Mouse (Mus musculus): Measurements from ENCODE around the gene Chst3. TPM values are rescaled to one million over a fixed set of nuclear protein-coding genes. Genes with fewer than 3 reads are reported as not detected.
A peak's percentile ranks its signal among the peaks of the same experiment; 100 is the strongest.
"Not testable (repeated sequence)": the region's sequence is repeated elsewhere in the genome, so short reads cannot be mapped to it uniquely, and the experiment has no call there.

Gene Chst3
- total RNA-seq, 2 experiments from 2014 or later, result 3.8 to 4.3 TPM

DNA sequence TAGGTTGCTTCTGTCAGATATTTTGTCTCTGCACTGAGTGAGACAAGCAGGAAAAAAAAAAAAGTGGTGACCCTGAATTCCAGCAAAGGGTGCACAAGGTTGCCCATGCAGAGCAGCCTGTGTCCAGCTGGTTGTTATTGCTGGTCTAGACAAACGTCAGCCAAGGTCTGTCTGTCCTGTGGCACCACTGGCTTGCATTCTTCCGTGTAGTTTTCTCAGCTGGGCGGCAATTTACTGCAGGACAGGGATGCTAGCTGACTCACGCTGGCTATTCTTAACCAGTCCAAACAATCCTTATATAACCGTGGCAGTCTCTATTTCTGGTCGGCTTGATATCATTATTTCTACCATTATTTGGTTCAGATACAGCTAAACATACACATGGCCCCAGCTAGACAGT is 18.1 kb downstream of the Chst3 start:
- no peak for DNase-seq (ENCODE audit: low spot score in 2 of 2)

DNA sequence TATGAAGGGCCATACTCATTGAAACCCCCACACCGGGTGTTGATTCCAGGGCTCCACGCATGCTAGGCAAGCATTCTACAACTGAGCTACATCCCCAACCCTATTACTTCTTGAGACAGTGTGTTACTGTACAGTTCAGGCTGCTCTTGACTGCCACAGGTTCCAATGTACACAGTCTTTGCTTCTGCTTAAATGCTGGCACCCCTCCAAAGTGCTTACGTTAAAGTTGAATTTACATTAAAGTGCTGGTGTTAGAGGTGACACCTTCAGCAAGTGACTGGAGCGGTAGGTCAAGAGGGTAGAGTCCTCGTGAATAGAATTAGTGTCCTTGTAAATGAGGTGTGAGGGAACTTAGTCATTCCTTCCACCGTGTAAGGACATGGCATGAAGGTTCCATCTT is 19.7 kb downstream of the Chst3 start:
- DNase-seq (ENCODE audit: low spot score in 2 of 2), result no peak

DNA sequence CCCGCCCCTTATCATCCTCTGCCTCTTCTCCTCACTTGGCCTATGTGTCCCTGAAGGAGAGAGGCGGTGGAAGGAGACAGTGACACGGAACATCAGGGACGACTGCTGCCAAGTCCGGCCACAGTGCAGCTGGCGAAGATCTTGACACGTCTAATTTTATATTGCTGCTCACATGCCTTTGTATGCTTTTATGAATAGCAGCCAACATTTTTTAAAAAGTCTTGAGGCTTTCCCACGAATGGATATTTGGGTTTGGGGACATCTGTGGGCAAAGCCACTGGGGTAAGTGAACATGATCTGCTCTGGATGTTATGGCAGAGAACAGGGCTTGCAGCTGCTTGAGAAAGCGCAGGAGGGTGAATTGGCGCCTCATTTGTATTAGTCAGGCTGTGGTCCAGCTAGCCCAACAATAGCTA is 21.6 kb downstream of the Chst3 start:
- DNase-seq (ENCODE audit: low spot score in 2 of 2), result peak in 1 of 2 experiments; percentile 41

DNA sequence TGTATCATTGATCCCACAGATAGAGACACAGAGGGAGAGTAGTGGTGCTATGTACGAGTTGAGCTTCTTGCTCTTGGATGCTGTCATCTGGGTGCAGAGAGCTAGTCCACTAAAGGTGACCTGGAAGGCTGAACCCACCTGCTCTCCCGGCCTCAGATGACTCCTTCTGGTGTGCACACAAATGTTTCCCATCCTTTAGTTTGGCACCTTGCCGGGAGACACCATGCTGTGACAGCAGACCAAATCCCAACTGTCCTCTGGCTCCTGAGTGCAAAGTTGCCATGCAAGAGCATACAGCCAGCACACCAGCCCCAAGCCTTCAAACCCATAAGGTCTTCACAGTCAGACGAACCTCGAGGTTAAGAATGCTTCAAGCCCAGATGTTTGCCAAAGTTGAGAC is 22.1 kb downstream of the Chst3 start:
- peak in 1 of 2 experiments; percentile 25 for DNase-seq (ENCODE audit: low spot score in 2 of 2)

DNA sequence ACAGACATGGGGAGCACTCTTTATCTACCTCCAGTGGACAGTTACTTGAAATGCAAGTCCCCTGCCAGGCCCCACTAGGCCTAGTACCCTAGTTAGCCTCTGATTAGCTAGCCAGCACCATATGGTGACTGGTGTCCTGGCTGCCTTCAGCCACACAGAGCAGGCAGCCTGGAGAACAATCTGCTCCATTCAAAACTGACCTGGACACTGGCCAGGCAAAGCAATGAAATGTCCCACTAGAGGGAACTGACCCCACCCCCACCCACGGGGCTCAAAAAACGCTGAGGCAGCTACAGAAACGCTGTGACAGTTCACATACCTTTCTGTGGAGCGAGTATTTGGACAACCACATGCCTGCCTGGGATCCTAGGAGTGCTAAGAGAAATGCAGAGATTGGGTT is 24.0 kb downstream of the Chst3 start:
- peak; percentile 56 to 75 for DNase-seq (ENCODE audit: low spot score in 2 of 2)

DNA sequence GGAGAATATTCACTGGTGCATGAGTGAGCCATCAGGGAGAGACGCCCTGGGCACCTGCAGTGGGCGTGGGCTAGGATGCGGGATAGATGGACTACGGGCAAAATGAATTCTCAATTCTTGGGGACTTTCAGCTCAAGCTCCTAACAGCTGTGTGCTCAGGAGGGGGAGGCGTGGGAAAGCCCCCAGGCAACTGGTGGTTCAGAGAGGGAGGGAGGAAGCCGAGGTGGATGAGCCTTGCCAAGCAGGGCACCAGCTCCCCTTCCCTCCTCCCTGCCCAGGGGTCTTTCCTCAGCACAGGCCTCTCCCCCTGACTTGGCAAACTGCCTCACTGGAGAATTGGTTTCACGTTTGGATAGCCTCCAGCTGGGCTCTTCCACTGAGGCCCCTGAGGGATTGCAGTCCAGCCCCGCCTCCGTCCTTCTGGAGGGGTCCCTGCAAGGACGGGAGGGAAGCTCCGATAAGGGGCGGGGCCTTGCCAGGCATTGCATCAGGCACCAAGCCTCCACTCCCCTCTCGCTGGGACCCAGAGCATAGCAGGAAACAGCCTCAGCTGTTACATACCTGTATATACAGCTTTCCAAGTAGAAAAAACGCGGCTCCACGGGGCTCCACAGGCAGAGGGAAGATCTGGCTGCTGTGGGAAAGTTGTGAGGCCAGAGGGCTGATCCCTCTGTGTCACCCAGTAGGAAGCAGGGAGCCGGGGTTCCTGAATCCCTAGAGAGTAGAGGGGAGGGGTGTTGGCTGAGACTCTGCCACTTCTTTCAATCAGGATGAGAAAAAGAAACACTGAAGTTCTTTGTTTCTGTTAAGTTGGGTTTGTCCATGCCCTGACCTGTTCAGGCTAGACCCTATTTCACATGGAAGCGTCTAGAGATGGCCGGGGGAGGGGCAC is 25.3 kb downstream of the Chst3 start:
- peak; percentile 33 to 70 for DNase-seq (ENCODE audit: low spot score in 2 of 2)

DNA sequence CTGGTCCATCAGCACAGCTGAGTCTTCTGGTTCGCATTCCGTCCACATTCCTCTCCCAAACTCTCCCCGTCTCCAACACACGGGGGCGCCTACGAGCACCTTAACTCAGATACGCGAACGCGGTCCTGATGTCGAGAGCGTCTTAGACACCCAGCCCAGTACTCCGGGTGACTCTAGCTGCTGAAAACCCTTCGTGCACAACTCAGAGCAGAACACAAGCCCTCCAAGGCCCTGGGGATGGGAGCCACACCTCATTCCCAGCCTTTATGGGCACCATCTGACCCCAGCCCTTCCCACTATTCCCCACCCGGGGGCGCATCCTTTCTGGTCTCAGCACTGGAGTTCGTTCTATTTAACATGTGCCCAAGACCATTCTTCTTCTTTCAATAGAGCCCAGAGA is 27.3 kb downstream of the Chst3 start:
- DNase-seq (ENCODE audit: low spot score in 2 of 2), result peak; percentile 46 to 78

DNA sequence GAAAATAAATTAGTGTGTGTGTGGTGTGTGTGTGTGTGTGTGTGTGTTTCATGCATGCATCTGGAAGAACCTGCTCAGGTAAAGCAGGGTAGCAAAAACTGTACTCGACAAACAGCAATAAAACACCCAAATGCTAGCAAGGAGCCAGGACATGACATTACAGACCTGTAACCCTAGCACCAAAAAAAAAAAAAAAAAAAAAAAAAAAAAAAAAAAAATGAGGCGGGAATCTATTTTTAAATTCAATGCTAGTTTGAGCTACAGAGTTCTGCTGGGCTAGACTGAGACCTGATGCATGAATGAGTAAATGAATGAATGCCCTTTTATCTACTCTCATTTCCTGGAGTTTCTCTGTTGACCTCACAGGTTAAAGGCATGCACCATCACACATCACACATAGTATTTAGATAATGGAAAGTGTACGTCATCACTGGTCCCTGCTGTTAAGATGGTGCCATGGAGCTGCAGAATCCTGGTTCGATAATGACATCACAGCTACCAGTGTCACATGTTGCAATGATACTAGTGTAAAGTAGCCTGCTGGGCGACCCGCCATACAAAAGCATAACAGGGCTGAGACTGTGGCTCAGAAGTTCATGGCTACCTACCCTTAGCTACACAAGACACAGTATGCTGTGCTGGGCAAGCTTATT is 29.4 kb downstream of the Chst3 start:
- no peak for DNase-seq (ENCODE audit: low spot score in 2 of 2)

DNA sequence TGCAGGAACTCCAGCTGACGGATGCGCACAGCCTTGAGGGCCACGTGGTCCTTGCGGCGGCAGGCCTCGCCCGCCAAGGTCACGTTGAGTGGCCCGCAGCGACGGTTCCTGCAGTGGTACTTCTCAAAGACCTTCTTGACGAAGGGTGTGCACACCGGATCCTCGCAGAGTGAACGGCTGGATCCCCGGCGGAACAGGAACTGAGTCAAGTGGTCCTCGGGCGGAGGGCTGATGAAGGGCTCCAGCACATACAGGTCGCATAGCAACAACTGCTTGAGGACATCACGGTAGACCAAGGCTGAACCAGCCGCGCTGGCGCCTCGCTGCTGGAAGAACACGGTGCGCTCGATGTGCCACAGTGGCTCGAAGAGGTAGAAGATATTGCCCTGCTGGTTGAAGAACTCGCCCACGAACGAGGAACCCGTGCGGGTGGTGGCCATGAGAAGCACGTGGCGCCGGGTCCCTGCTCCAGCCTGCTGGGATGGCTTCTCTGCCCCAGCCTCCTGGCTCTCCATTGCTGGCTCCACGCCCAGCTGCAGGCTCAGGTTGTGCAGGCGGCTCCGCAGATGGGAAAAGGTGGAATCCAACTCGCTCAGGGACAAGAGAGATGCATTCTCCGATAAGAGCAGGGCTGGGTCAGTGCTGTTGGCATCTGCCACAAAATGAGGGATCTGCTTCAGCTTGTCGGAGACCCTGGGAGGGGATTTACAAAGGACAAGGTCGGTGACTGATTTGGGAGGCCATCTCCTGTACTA is 32.7 kb downstream of the Chst3 start:
- DNase-seq (ENCODE audit: low spot score in 2 of 2), result no peak

DNA sequence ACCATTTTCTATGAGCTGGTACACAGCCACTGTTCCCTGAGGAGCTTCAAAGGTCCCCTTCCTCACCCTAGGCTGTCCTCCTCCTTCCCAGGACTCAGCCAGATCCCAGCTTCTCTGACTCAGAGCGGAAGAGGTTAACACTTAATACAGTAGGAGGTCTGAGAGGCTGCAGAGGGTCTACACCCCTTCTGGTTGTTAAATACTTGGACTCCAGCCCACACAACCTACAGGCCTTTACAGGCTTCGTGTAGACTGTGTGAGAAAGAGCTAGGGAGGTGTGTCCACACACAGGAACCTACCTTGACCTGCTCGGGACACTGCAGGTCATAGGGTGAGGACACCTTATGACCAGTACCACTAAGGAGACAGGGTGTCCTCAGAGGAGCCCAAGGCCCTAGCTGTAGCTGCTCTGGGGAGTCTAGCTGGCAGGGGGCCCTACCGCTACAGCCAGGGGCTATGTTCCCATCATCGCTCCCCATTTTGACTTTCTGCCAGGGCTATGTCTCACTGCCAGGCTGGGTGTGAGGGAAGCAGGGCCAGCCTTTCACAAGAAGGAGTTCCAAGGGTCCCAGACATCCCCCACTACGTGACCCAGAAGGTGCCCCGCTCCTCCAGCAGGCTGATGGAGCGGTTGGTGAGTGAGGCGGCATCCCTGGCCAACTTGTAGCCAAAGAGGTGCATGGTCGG is 33.9 kb downstream of the Chst3 start:
- no peak for DNase-seq (ENCODE audit: low spot score in 2 of 2)

DNA sequence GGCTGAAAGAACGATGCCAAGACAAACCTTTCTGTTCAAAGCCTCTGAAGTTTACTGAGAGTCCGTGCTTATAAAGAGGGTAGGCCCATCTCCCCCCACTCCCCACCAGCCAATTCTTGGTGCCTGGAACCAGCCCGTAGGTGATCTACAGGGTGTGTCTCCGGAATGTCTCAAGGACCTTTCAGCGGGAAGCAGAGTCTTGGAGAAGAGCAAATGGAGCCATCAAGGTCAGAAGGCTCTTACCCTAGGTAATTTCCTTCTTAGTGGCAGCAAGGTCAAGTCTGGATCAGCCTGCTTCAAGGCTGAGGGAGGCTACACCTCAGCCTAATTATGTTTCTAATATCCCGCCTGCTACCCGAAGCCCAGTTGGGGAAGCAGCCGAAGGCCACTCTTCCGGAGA is 43.8 kb downstream of the Chst3 start:
- not testable (repeated sequence) for DNase-seq (ENCODE audit: low spot score in 2 of 2)

DNA sequence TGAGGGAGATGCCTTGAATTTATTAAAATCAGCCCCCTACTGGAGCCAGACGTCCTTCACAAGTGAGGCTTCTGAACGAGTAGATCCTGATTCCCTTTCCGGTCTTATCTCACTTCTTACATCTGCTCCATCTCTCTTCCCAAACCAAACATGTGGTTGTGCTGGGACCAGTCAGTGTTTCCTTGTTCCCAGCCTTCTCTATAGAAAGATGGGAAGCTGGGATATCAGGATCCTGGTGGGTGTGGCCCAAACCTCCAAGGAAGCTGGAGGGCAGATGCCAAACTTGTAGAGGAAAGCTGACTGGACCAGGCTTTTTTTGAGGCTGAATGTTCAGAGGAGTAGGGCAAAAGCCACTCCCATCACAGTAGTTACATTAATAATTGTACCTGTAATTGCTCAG is 44.6 kb downstream of the Chst3 start:
- DNase-seq (ENCODE audit: low spot score in 2 of 2), result no peak

DNA sequence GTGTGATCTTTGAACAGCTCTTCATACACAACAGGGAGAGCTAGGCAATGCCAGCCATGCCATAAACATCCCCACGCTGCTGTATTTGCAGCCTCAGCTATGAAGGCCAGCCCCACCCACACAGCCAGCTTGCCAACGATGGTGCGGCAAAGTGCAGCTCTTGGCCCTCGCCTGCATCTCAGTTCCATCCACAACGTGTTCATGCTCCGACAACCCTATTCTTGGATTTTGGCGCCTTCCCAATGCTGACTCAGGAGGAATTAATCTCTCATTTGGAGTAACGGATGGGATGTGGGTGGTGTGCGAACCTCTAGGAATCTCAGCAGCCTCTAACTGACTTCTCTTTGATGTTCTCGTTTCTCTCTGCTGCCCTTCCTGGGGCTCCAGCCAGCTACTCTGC is 46.0 kb downstream of the Chst3 start:
- DNase-seq (ENCODE audit: low spot score in 2 of 2), result no peak

DNA sequence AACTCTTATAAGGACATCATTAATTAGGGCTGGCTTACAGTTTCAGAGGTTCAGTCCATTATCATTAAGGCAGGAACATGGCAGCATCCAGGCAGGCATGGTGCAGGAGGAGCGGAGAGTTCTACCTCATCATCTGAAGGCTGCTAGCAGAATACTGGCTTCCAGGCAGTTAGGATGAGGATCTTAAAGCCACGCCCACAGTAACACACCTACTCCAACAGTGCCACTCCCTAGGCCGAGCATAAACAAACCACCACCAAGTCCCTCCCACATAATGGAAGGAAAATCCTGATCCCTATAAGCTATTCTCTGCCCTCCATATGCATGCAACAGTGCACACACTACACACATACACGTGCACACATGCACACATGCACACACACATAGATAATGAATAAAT is 46.8 kb downstream of the Chst3 start:
- no peak for DNase-seq (ENCODE audit: low spot score in 2 of 2)

DNA sequence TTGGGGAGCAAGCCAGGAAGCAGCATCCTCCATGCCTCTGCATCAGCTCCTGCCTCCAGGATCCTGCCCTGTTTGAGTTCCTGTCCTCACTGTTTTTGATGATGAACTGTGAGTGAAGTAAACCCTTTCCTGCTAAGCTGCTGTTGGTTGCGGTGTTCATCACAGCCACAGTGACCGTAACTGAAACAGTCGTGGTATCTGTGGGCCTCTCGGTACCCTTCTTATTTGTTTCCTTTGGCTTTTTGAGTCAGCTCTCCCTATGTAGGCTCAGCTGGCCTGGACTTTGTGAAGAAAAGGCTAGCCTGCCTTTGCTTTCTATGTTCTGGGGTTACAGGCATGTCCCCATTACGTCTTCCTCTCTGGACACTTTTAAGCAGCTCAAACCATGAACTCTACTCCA is 47.7 kb downstream of the Chst3 start:
- no peak for DNase-seq (ENCODE audit: low spot score in 2 of 2)

DNA sequence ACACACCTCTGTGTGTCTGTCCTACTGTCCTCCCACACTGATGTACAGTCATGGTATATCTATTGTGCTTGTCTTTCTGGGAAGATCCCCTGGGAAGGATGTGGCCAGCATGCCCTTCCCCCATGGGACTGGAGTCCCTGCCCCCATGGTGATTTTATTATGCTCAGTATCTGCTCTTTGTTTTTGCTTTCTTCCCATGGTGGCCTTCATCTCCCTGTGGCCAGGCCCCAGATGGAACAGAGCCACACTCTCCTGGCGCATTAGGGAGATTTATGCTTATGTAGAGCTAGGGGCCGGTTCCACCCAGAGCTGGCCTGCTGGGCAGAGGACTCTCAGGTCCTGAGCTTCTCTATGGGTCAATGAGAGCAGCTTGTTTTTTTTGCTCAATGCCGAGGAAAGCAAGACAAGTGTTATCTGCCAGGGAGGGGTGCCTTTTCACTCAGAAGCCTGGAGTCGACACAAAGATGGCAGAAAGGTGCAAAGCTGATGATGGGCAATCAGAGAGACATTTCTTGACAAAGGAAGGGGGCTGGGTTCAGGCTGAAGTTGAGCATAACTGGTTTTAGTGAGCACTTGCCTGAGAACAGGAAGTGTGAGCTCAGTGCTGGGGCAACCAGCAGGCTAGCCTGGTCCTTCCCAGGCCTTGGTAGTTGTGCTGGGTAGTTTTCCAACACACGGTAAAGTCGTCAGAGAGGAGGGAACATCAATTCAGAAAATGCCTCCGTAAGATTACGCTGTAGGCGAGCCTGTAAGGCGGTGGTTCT is 48.6 kb downstream of the Chst3 start:
- DNase-seq (ENCODE audit: low spot score in 2 of 2), result no peak

DNA sequence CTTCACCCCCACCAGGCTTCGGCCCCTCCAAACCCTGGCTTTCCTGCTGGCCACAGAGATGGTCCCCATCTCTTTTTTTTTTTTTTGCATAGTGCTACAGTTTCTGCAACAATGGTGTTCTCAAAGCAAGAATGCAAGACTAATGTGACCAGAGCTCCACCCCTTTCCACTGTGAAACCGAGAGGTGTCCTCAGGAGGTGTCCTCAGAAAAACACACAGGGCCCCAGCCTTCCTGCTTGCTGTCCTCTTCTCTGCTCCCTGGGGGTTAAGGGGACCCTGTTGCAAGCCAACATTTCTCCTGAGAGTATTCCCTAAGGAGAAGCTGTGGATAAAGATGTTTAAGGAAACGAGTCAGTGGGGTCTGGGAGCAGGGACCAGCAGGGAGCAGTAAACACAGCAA is 50.1 kb downstream of the Chst3 start:
- DNase-seq (ENCODE audit: low spot score in 2 of 2), result no peak

DNA sequence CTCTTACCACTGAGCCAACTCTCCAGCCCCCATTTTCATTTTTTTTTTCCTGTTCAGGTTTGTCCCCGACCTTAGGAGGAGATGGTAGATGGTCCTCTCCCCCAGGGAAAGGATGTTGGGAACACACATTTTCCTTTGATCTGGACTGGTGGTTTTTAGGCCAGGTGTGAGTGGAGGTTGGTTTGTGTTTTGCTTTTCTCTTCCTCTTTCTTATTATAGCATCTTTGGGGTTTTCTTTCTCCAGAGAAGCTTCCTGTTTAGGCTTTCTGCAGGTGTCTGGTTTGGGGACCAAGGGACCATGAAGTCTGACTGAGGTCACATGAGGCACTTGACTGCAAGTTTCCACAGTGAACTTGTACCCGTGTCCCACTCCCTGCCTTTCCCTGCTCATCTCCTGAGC is 50.8 kb downstream of the Chst3 start:
- DNase-seq (ENCODE audit: low spot score in 2 of 2), result no peak

DNA sequence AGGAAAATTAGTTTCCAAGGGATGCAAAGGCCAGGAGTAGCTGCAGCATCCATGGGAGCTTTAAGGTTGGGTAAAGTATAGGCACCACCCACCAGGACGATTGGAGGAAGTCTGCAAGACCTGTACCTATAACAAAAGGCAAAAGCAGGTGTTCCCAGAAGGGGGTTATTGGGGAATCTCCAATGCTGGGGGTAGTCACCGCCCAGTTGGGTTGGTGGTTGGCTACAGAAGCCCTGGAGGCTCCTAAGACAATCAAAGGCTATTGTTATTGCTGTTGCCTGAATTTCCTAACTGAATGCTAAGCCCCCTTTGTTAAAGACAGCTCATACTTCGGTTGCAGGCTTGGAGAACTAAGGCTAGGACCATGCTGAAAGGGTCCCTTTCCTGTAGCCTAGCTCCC is 53.0 kb downstream of the Chst3 start:
- DNase-seq (ENCODE audit: low spot score in 2 of 2), result no peak

DNA sequence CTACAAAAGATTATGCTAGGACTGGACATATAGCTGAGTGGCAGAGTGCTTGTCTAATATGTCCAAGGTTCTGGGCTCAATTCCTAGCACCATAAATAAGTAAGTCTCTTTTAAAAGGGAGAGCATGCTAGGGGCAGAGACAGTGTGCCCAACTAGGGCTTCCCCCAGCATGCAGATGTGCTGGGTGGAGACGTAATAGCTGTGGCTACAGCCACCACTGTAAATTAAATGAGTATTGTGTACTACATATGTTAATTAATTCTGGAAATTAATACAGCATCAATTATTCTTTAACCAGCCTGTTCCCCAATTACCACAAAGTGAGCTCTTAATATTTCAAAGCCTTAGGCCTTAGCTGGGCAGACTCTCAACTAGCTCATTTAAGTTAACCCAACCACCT is 54.2 kb downstream of the Chst3 start:
- no peak for DNase-seq (ENCODE audit: low spot score in 2 of 2)

DNA sequence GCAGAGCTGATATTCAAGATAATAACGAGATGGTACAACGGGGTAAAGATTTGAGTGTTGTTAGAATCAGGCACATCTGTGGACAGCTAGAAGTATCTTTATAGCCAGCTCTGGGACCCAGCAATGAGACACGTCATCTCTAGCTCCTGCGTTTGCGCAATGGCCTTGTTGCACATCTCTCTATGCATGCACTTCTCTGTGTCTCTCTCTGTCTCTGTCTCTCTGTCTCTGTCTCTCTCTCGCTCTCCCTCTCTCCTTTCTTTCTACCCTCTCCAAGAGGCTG is 56.1 kb downstream of the Chst3 start:
- no peak for DNase-seq (ENCODE audit: low spot score in 2 of 2)
